Mouse (Mus musculus): Measurements from ENCODE around the gene Gjc2.
A peak's percentile ranks its signal among the peaks of the same experiment; 100 is the strongest.
"Not testable (repeated sequence)": the region's sequence is repeated elsewhere in the genome, so short reads cannot be mapped to it uniquely, and the experiment has no call there.

Gjc2 gene

GRCm38 (mm10) chr11:59182864-59183331, at the start of gene Gjc2:
Gene Gjc2, minus strand, starts transcription at chr11:59183213.
- no peak for DNase-seq (ENCODE audit: low read depth, low spot score)

- DNase-seq (ENCODE audit: low read depth, low spot score): no peak
Observed at GRCm38 (mm10) chr11:59232797-59233196, 49.8 kb upstream of the Gjc2 start.

GRCm38 (mm10) chr11:59230144-59230760, 47.2 kb upstream of the Gjc2 start:
- no peak for DNase-seq (ENCODE audit: low read depth, low spot score)

GRCm38 (mm10) chr11:59228122-59228953, 45.3 kb upstream of the Gjc2 start, which contains the start of gene Arf1:
Gene Arf1, minus strand, starts transcription at chr11:59228270.
- DNase-seq (ENCODE audit: low read depth, low spot score): peak; percentile 95

- DNase-seq (ENCODE audit: low read depth, low spot score): no peak
Observed at GRCm38 (mm10) chr11:59227604-59228121, 44.6 kb upstream of the Gjc2 start.

GRCm38 (mm10) chr11:59226787-59227603, 44.0 kb upstream of the Gjc2 start:
- no peak for DNase-seq (ENCODE audit: low read depth, low spot score)

- DNase-seq (ENCODE audit: low read depth, low spot score): no peak
Observed at GRCm38 (mm10) chr11:59226251-59226650, 43.2 kb upstream of the Gjc2 start.

- no peak for DNase-seq (ENCODE audit: low read depth, low spot score)
Observed at GRCm38 (mm10) chr11:59225167-59225566, 42.2 kb upstream of the Gjc2 start.

GRCm38 (mm10) chr11:59224470-59224869, 41.5 kb upstream of the Gjc2 start:
- no peak for DNase-seq (ENCODE audit: low read depth, low spot score)

- DNase-seq (ENCODE audit: low read depth, low spot score): no peak
Observed at GRCm38 (mm10) chr11:59224025-59224424, 41.0 kb upstream of the Gjc2 start.

- no peak for DNase-seq (ENCODE audit: low read depth, low spot score)
Observed at GRCm38 (mm10) chr11:59222306-59222705, 39.3 kb upstream of the Gjc2 start.

- no peak for DNase-seq (ENCODE audit: low read depth, low spot score)
Observed at GRCm38 (mm10) chr11:59221604-59222003, 38.6 kb upstream of the Gjc2 start.

GRCm38 (mm10) chr11:59219064-59219463, 36.1 kb upstream of the Gjc2 start:
- DNase-seq (ENCODE audit: low read depth, low spot score): no peak

GRCm38 (mm10) chr11:59218389-59218998, 35.5 kb upstream of the Gjc2 start:
- DNase-seq (ENCODE audit: low read depth, low spot score): no peak

- DNase-seq (ENCODE audit: low read depth, low spot score): no peak
Observed at GRCm38 (mm10) chr11:59216955-59217354, 33.9 kb upstream of the Gjc2 start.

GRCm38 (mm10) chr11:59212892-59213494, 30.0 kb upstream of the Gjc2 start:
- DNase-seq (ENCODE audit: low read depth, low spot score): no peak

- not testable (repeated sequence) for DNase-seq (ENCODE audit: low read depth, low spot score)
Observed at GRCm38 (mm10) chr11:59212320-59212719, 29.3 kb upstream of the Gjc2 start.

- not testable (repeated sequence) for DNase-seq (ENCODE audit: low read depth, low spot score)
Observed at GRCm38 (mm10) chr11:59211561-59211960, 28.5 kb upstream of the Gjc2 start.

GRCm38 (mm10) chr11:59210020-59210419, 27.0 kb upstream of the Gjc2 start:
- no peak for DNase-seq (ENCODE audit: low read depth, low spot score)

GRCm38 (mm10) chr11:59209580-59209979, 26.6 kb upstream of the Gjc2 start:
- DNase-seq (ENCODE audit: low read depth, low spot score): no peak

- DNase-seq (ENCODE audit: low read depth, low spot score): peak; percentile 56
Observed at GRCm38 (mm10) chr11:59209003-59209441, 26.0 kb upstream of the Gjc2 start.
